Mouse (Mus musculus): ENCODE measurements around the gene Uroc1.
A peak's percentile ranks its signal among the peaks of the same experiment; 100 is the strongest.

The Uroc1 gene

DNA sequence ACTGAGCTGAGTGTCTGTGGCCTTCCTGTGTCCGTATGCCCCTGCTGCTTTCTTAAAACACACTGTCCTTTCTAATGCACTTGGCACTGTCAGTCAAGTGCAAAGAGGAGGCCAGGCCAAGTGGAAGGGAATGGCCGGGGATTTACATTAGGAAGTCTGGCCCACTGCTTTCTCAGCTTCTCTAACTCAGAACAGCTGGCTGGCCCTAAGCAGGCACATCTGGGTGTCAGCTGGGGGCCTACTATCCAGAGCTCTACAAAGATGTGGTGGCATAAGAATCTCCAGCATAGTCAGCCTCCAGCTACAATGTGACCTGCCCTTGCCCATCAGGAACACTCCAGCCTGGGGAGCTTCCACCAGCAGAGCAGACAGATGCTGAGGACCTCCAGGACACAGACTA is 16.9 kb downstream of the Uroc1 start:
- DNase-seq (ENCODE audit: low read depth, low spot score) = no peak

DNA sequence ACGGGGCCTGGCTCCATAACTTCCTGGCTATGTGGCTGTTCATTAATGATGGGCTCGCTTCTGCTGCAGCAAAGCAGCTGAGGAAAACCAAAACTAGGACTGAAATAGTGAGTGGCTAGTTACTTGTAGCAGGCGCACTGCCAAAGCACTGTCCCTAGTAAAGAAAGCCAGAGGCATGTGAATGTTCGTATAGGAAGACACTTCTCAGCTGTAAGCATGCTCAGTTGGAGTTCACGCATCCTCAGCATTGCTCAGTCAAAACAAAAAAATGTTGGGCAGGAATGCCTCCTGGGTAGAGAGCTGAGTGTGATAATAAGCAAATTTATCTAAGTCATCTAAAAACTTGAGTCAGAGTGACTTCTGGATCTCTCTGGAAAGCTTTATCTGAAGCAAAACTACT is 25.1 kb downstream of the Uroc1 start:
- no peak for DNase-seq (ENCODE audit: low read depth, low spot score)

DNA sequence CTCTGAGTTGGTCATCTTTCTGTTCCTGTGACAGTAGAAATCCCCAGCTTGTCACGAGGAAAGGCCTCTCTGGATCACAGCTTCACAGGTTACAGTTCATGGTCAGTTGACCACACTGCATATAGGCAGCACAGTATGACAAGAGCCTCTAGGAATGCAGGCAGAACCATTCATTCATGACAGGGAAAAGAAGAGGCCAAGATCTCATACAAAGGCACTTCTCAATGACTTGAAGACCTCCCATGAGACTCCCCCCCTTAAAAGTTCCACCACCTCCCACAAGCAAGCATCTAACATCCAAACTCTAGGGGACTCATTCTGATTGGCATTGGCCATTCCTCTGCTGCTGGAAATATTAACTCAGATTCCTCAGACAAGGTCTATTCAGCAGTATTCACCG is 26.4 kb downstream of the Uroc1 start:
- DNase-seq (ENCODE audit: low read depth, low spot score) = no peak

DNA sequence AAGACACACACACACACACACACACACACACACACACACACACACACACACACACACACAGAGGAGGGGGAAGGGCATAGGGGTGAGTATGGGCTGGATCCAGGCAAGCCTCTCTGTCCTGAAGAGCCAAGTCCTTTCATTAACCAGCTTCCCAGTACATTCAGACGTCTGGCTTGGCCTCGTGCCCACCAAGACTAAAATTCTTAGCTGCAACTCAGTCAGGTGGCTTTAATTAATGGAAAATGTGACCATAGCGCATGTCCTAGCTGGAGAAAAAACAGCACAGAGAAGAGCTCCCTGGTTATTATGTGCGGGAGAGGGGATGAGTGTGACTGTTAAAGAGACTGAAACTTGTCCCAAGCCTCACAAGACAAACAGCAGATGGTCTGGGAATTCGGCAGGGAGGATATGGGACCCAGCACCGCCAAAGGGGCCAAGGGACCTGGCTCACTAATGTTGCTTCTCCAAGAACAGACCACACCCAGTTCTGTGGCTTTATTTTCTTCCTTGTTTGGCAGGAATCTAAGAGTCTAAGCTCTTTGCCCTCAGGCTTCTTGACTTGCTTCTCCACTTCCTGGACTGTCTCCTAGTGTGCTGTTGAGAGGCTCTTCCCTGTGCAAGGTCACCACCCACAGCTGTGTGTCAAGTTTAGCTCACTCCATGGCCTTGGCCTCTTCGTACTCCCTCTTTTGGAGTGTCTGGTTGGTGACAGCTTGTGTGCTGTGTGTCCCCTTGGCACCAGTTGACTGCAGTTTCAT is 27.1 kb downstream of the Uroc1 start:
- DNase-seq (ENCODE audit: low read depth, low spot score) = peak; percentile 31

GRCm38 (mm10) chr6:90360922-90361614 is 28.0 kb downstream of the Uroc1 start:
- peak; percentile 44 for DNase-seq (ENCODE audit: low read depth, low spot score)

GRCm38 (mm10) chr6:90363301-90363700 is 30.2 kb downstream of the Uroc1 start:
- DNase-seq (ENCODE audit: low read depth, low spot score) = no peak

DNA sequence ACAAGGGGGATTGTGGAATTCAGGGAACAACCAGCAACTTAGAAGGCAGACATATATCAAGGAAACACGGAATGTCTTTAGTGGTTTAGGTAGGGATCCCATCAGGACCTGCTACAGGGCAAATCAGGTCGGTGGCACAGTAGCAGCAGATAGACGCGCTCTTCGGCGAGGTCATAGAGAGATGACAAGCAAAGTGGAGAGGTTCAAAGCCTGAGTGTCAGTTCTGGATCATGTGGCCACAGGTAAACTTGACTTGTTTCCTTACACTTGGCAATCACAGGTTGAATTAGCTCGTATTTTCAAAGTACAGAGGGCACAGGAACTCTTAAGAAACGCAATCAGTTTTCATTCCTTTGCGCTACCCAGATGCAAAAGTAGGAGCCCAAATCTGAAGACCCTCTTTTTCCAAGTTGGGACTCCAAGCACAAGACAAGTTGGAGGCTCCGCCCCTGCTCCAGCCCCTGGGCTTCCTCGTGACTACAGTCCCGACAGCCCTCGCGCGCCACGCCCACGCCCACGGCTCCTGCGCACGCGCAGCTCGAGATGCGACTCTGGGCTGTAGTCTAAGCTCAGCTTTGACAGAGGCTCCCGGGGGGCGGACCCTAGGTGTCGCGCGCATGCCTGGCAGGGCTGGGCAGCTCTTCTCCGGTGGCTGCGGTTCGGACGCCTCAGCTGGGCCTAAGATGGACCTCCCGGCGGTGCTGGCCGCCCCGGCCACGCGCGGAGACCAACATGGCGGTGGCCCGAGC is 36.1 kb downstream of the Uroc1 start, which contains the start of gene Zxdc:
Gene Zxdc (plus strand): TSS at position 517 of the 749 bp plus-strand sequence.
- DNase-seq (ENCODE audit: low read depth, low spot score) = peak; percentile 98

DNA sequence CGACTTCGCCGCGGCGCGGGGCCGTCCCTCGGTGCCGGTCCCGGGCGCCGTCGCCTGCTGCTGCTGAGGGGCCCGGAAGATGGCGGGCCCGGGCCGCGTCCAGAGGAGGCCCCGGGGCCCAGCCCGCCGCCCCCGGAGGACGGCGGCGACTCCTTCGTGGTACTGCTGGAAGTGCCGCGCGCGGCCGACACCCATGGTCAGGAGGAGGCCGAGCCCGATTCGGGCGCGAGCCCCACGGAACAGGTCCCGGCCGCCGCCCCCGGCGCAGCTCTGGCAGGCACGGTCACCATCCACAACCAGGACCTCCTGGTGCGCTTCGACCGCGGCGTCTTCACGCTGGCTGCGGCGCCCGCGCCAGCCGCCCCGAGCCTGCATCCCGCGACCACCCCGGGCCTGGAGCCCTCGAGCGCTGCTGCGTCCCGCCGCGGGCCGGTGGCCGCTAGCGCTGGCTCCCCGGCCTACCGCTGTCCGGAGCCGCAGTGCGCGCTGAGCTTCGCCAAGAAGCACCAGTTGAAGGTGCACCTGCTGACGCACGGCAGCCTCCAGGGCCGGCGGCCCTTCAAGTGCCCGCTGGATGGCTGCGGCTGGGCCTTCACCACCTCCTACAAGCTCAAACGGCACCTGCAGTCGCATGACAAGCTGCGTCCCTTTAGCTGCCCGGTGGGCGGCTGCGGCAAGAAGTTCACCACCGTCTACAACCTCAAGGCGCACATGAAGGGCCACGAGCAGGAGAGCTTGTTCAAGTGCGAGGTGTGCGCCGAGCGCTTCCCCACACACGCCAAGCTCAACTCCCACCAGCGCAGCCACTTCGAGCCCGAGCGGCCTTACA is 36.9 kb downstream of the Uroc1 start:
- peak; percentile 79 for DNase-seq (ENCODE audit: low read depth, low spot score)

DNA sequence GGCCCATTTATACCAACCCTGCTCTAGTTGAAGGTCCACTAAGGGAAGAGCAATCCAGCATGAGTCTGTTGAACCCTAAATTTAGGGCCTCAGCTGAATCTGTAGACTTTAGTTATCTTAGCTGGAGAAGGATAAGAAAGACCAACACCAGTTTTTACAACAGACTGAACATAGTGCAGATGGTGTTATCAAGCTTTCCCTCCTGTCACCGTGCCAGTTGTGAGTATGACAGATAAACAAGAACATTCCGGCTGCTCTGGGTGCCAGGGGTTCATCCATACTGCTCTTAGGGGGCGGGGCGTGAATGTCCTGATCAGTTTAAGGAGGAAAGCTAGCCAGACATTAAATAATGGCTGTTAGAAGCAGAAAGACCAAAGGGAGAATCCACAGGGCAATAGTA is 41.6 kb downstream of the Uroc1 start:
- no peak for DNase-seq (ENCODE audit: low read depth, low spot score)

GRCm38 (mm10) chr6:90377708-90378107 is 44.6 kb downstream of the Uroc1 start:
- no peak for DNase-seq (ENCODE audit: low read depth, low spot score)

GRCm38 (mm10) chr6:90381465-90381864 is 48.4 kb downstream of the Uroc1 start:
- no peak for DNase-seq (ENCODE audit: low read depth, low spot score)

DNA sequence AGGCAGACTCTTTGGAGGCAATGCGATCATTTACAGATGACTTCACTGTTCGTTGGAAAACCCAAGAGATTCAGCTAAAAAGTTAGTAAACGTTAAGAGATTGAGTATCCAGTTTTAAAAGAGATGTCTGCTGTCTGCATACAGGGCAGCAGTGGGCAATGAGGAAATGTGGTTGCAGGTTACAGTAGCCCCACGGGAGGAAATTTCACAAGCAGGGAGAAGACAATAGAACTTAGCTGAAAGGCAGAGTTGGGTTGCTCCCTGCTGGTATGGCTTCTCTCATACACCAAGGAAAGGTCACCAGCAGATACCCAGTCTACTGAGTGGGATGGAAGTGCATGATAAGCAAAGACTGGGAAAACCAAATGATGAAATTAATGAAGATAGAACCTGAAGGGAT is 57.5 kb downstream of the Uroc1 start:
- DNase-seq (ENCODE audit: low read depth, low spot score) = no peak

- DNase-seq (ENCODE audit: low read depth, low spot score) = no peak
Measured at GRCm38 (mm10) chr6:90393948-90394347, 60.9 kb downstream of the Uroc1 start.

DNA sequence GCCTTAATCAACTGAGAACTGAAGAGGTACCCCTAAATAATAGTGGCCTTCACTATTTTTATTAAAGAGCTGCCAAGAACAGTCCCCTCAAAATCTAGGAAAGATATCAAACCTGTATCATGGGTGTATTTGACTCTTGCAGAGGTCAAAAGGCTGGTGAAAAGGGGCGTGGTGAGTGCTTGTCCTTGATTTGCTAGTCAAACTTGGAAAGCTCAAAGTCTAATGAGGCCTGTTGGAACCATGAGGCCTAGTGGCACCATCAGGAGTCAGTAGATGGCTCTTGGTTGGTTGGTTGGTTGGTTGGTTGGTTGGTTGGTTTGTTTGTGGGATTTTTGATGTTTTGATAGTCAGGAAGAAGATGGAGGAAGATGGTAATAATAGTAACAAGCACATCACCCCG is 62.7 kb downstream of the Uroc1 start:
- no peak for DNase-seq (ENCODE audit: low read depth, low spot score)

GRCm38 (mm10) chr6:90397291-90397690 is 64.2 kb downstream of the Uroc1 start:
- DNase-seq (ENCODE audit: low read depth, low spot score) = no peak

DNA sequence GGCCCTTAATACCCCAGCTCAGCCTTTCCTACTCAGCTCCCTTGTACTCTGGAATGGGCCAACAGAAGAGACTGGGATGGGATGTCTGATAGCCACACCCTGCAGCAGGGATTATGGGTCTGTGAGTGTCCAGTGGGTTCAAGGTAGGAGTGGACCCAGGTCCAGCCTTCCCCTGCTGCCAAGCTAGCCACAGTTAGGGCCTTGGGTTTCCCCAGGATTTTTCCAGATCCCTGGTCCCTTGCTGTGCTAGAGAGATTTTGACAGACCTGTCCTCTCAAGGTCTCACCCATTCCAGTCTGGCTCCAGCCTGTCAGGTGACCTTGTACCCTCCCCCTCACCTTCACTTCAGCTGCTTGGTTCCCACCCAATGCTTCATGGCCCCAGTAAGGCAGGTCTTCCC is 75.5 kb downstream of the Uroc1 start:
- no peak for DNase-seq (ENCODE audit: low read depth, low spot score)

DNA sequence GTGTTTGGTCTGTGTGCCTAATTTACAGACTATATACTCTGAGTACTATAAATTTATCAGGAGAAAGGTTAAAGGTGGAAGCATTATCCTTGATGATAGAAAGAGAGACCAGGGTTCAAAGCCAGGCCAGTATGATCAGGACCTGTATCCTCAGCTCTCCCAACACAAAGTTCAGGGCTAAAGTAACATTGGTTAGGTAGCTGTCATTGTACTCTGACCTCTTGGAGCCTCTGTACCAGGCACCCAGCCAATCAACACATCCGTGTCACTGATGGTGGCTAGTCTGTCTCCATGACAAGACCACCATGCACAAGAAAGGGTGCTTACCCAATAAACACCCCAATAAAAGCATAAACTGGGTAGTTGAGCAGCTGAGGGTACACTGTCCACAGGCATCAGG is 77.9 kb downstream of the Uroc1 start:
- no peak for DNase-seq (ENCODE audit: low read depth, low spot score)

- no peak for DNase-seq (ENCODE audit: low read depth, low spot score)
Measured at GRCm38 (mm10) chr6:90411926-90412325, 78.8 kb downstream of the Uroc1 start.
